Mouse (Mus musculus): ENCODE measurements around the gene S100a2. TPM values are rescaled to one million over a fixed set of nuclear protein-coding genes. Genes with fewer than 3 reads are reported as not detected.

The S100a2 gene
- total and polyA plus RNA-seq, 3 experiments = not detected

DNA sequence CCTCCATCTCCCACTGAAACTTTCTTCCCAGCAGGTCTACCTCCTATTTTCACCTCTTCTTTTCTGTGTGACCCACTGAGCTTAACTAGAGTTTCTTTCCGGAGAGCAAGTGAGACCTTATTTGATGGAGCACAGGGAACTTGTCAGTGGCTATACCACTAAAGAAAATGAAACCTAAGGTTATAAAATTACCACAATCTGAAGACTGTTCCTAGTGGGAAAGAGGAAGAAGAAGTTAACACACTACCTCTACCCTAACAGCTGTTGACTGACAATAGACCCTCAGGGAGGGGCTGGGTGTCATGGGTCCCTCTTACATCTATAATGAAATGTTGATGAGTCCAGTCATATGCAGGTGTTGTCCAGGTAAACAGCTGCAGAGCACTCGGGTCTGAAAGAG, 41.9 kb downstream of the S100a2 start:
- Histone ChIP-seq H3K4me1 (ENCODE audit: control insufficient read depth in 1 of 2, insufficient read depth in 2 of 2, low read length in 2 of 2) (no peaks in the 10 kb centered on the region), H3K79me2 (ENCODE audit: control insufficient read depth, insufficient read depth, low read length, poor library complexity) (no peaks in the 10 kb centered on the region), H3K36me3 (ENCODE audit: control insufficient read depth in 1 of 2, insufficient read depth in 2 of 2, low read length in 2 of 2) (no peaks in the 10 kb centered on the region), H3K9me3 (replicated peaks; ENCODE audit: insufficient read depth, low read length) (no peaks in the 10 kb centered on the region), H3K27me3 (ENCODE audit: control insufficient read depth in 1 of 2, insufficient read depth in 2 of 2, low read length in 2 of 2) (peaks cover 8 to 10% of the 10 kb centered on the region in 2 experiments), H3K27ac (ENCODE audit: control insufficient read depth, low read depth, low read length) (no peak overlapping the region), H3K9ac (ENCODE audit: control insufficient read depth, low read depth, low read length, poor library complexity, severe bottlenecking) (no peak overlapping the region), H3K4me3 (ENCODE audit: control insufficient read depth in 1 of 2, insufficient read depth in 1 of 2, low read depth in 2 of 2, low read length in 2 of 2) (no peak overlapping the region)
- no peak for DNase-seq (ENCODE audit: low read depth, low spot score)
- TF ChIP-seq RCOR1 (IDR thresholded peaks at IDR 0.05; ENCODE audit: low read depth, low read length) (no peak), NELFE (IDR thresholded peaks at IDR 0.05; ENCODE audit: low read depth, low read length) (no peak), KAT2A (conservative IDR thresholded peaks at IDR 0.05; ENCODE audit: low read depth, low read length) (no peak), TBP (IDR thresholded peaks at IDR 0.05; ENCODE audit: low read depth, low read length) (no peak), ZC3H11A (IDR thresholded peaks at IDR 0.05; ENCODE audit: low read depth, low read length) (no peak), UBTF (IDR thresholded peaks at IDR 0.05; ENCODE audit: borderline replicate concordance, insufficient read depth, low read depth, low read length) (no peak), MEF2A (IDR thresholded peaks at IDR 0.05; ENCODE audit: extremely low read depth, insufficient replicate concordance, low read depth, low read length, poor library complexity, severe bottlenecking) (no peak), MAZ (IDR thresholded peaks at IDR 0.05; ENCODE audit: low read depth, low read length) (no peak), MXI1 (IDR thresholded peaks at IDR 0.05; ENCODE audit: low read depth, low read length) (no peak), SMC3 (IDR thresholded peaks at IDR 0.05; ENCODE audit: low read depth, low read length) (no peak), POLR2A (IDR thresholded peaks at IDR 0.05; ENCODE audit: control insufficient read depth in 1 of 2, insufficient read depth in 1 of 2, low read depth in 1 of 2, low read length in 2 of 2, poor library complexity in 1 of 2) (no peak), CHD2 (IDR thresholded peaks at IDR 0.05; ENCODE audit: low read length) (no peak), TAL1 (IDR thresholded peaks at IDR 0.05; ENCODE audit: low read length) (no peak), MYC (IDR thresholded peaks at IDR 0.05; ENCODE audit: low read depth, low read length) (no peak), RAD21 (IDR thresholded peaks at IDR 0.05; ENCODE audit: low read depth, low read length) (no peak), E2F4 (IDR thresholded peaks at IDR 0.05; ENCODE audit: borderline replicate concordance, low read depth, low read length) (no peak), MAX (IDR thresholded peaks at IDR 0.05; ENCODE audit: low read length) (no peak), SIN3A (IDR thresholded peaks at IDR 0.05; ENCODE audit: low read length) (no peak), ELF1 (IDR thresholded peaks at IDR 0.05; ENCODE audit: low read depth, low read length) (no peak), GABPA (IDR thresholded peaks at IDR 0.05; ENCODE audit: low read depth, low read length) (no peak)

DNA sequence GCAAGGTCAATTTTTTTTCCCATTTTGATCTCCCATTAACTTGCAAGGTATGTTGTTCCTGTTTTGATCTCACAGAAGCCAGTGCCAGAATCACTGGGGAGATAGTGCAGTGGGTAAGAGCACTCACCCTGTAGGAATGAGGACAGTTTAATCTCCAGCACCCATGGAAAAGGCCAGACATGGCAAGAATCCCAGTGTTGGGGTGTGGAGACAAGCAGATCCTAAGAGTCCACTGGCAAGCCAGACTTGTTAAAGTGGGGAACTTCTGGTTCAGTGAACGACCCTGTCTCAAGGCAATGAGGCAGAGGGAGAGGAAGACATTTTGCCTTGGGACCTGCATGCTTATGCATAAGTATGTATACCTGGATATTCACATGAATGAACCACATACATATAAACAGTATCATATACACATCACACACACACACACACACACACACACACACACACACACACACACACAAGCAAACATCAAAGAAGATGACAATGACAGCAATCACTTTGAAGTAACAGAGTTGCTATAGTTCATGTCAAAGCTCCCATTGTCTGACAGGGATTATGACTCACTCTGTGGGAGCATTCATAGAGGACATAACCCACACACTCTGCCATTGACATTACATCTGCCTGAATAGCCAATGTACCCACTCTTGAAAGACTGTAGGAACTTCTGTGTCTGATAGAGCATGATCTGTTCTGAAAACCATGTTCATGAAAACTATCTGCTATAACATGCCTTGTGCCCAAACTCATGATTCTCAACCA, 48.6 kb downstream of the S100a2 start:
- no peak for TF ChIP-seq USF1 (IDR thresholded peaks at IDR 0.05; ENCODE audit: low read depth, low read length)
- TF ChIP-seq MAX (IDR thresholded peaks at IDR 0.05; ENCODE audit: low read length) = no peak
- no peak for TF ChIP-seq MAFK (IDR thresholded peaks at IDR 0.05; ENCODE audit: borderline replicate concordance, low read depth, low read length)
- TF ChIP-seq MAZ (IDR thresholded peaks at IDR 0.05; ENCODE audit: low read depth, low read length) = no peak
- Histone ChIP-seq H3K9ac (ENCODE audit: control insufficient read depth, low read depth, low read length, poor library complexity, severe bottlenecking) (no peak overlapping the region), H3K4me3 (ENCODE audit: control insufficient read depth in 1 of 2, insufficient read depth in 1 of 2, low read depth in 2 of 2, low read length in 2 of 2) (no peak overlapping the region), H3K79me2 (ENCODE audit: control insufficient read depth, insufficient read depth, low read length, poor library complexity) (no peaks in the 10 kb centered on the region), H3K4me1 (ENCODE audit: control insufficient read depth in 1 of 2, insufficient read depth in 2 of 2, low read length in 2 of 2) (no peaks in the 10 kb centered on the region), H3K36me3 (ENCODE audit: control insufficient read depth in 1 of 2, insufficient read depth in 2 of 2, low read length in 2 of 2) (no peaks in the 10 kb centered on the region), H3K27ac (ENCODE audit: control insufficient read depth, low read depth, low read length) (no peak overlapping the region), H3K9me3 (replicated peaks; ENCODE audit: insufficient read depth, low read length) (no peaks in the 10 kb centered on the region), H3K27me3 (ENCODE audit: control insufficient read depth in 1 of 2, insufficient read depth in 2 of 2, low read length in 2 of 2) (peaks cover 3 to 4% of the 10 kb centered on the region in 2 experiments; a peak in 1 of 4 replicates)
- DNase-seq (ENCODE audit: low read depth, low spot score) = no peak
